Comparison of ENCODE assay signal across 8 mouse cellular contexts in the genomic region with DNA sequence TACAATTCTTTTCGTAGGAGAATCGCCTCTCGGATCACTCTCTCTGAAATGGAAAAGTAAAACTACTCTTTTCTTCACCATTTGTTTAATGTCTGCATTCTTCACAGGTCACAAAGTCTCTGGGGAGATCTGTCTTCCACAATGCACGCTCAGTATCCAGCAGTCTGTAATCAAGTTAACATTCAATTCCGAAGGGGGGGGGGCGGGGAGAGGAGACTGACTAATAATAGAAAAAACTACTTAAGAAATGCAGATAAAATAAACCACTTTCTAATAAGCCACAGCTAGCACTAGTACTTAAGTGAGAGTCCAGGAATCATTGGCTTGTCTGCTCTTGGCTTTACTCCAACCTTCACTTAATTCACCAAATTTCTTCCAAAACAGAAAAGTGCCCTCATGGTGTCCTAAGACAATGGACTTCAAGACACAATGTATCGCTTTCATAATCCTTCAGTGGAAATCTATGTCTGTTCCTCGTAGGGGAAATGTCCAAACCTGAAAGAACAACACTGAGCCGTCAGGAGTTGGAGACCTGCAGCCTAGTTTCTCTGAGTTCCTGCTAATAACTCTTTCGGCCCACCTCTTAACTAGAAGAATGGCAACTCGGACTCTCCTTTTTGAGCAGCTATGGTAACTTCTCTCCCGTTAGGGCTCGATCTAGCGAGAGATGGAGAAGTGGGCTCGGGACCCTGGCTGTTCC. TPM values are rescaled to one million over a fixed set of nuclear protein-coding genes. Genes with fewer than 3 reads are reported as not detected.
DNase-seq lines count a peak whose midpoint lies in the region; ATAC-seq and TF ChIP-seq lines count a peak whose summit lies in the region.

No protein-coding gene starts in this region.

- H3K27me3 ChIP-seq in hindbrain, embryonic 15.5 days, result no peaks in the 10 kb centered on the region
- no peaks in the 10 kb centered on the region for H3K27me3 ChIP-seq in midbrain, embryonic 14.5 days (ENCODE audit: control insufficient read depth, insufficient read depth, low read length)

- H3K9ac ChIP-seq in hindbrain, embryonic 15.5 days, result peak overlapping the region; percentile 87
- peak overlapping the region; percentile 92 for H3K9ac ChIP-seq in midbrain, embryonic 14.5 days (replicated peaks; ENCODE audit: low read length)

- WGBS in hindbrain, embryonic 15.5 days, result 12% methylated on average over 15 of the region's 15 CpGs
- 9% methylated on average over 15 of the region's 15 CpGs for WGBS in midbrain, embryonic 14.5 days

- peaks cover 19% of the 10 kb centered on the region for H3K4me1 ChIP-seq in hindbrain, embryonic 15.5 days (replicated peaks)
- peaks cover 19% of the 10 kb centered on the region for H3K4me1 ChIP-seq in midbrain, embryonic 14.5 days (ENCODE audit: control insufficient read depth, insufficient read depth, low read length)

- peak overlapping the region; percentile 92 for H3K27ac ChIP-seq in left cerebral cortex, adult 2 months
- H3K27ac ChIP-seq in hindbrain, embryonic 15.5 days (replicated peaks), result peak overlapping the region; percentile 94
- H3K27ac ChIP-seq in midbrain, embryonic 14.5 days (replicated peaks; ENCODE audit: low read depth, low read length), result peak overlapping the region; percentile 95

- H3K4me3 ChIP-seq in left cerebral cortex, adult 2 months, result peak overlapping the region; percentile 95
- H3K4me3 ChIP-seq in hindbrain, embryonic 15.5 days, result peak overlapping the region; percentile 82
- H3K4me3 ChIP-seq in midbrain, embryonic 14.5 days (replicated peaks; ENCODE audit: low read depth, low read length), result peak overlapping the region; percentile 86

- no peaks in the 10 kb centered on the region; the same call in 1 of the 2 replicates for H3K36me3 ChIP-seq in hindbrain, embryonic 15.5 days
- peaks cover 8% of the 10 kb centered on the region for H3K36me3 ChIP-seq in midbrain, embryonic 14.5 days (ENCODE audit: control insufficient read depth, insufficient read depth, low read length)

- TF ChIP-seq CTCF in left cerebral cortex, adult 2 months (IDR thresholded peaks at IDR 0.05), result no peak

- H3K9me3 ChIP-seq in hindbrain, embryonic 15.5 days, result no peaks in the 10 kb centered on the region
- H3K9me3 ChIP-seq in midbrain, embryonic 14.5 days (ENCODE audit: control insufficient read depth, low read length), result no peaks in the 10 kb centered on the region

- intact Hi-C loops in left cerebral cortex, adult 2 months (cut with DNase I), result loop anchor here (2.0 to 5.0 kb wide), 3 partner anchors 70 to 230 kb away; partner anchors contain the start of genes Bmt2 and Gpr85

- ATAC-seq in hindbrain, embryonic 15.5 days (ENCODE audit: low FRiP score, low read depth), result no peak
- ATAC-seq in midbrain, embryonic 14.5 days (ENCODE audit: low FRiP score, low TSS enrichment), result no peak

- no peak for DNase-seq in left cerebral cortex, adult 2 months (ENCODE audit: extremely low spot score in 1 of 2, low spot score in 2 of 2)
- no peak for DNase-seq in left cerebral cortex, adult 8-10 months (ENCODE audit: low spot score in 2 of 2)
- DNase-seq in c-Kit-negative CD71-positive TER-119-positive erythroid progenitor cells, embryonic 14.5 days (ENCODE audit: low read depth, low spot score), result peak; percentile 19
- DNase-seq in midbrain, embryonic 14.5 days, result peak; percentile 15
- no peak for DNase-seq in spleen, postnatal 4 days (ENCODE audit: low spot score in 2 of 2)
- no peak for DNase-seq in kidney, postnatal 14 days
- DNase-seq in frontal cortex, postnatal 14 days (ENCODE audit: low spot score in 2 of 2), result no peak

- H3K4me2 ChIP-seq in hindbrain, embryonic 15.5 days, result peak overlapping the region; percentile 67
- peak overlapping the region; percentile 69 for H3K4me2 ChIP-seq in midbrain, embryonic 14.5 days (ENCODE audit: low read length)

RNA-seq across cellular contexts. Expression of gene Tmem168, which starts 0.8 kb away (rescaled TPM):
- 10 to 100 TPM; 14.3 to 14.9 TPM for total RNA-seq in left cerebral cortex, adult 2 months (2021)
- 10 to 100 TPM; 12.0 to 16.5 (median 13.3) TPM for total RNA-seq in left cerebral cortex, adult 8-10 months (2022)
- 20.0 and 20.3 TPM in 2 replicates for polyA plus RNA-seq in hindbrain, embryonic 15.5 days (2015; fragmentation: Nextera tagmentation; extraction: Ambion mirVana)
- polyA plus RNA-seq in midbrain, embryonic 14.5 days (2014; fragmentation: Nextera tagmentation; extraction: Ambion mirVana), result 18.0 and 24.7 TPM in 2 replicates

Comparison
In these comparisons a context has a peak if more than half of its experiments do, and no peak if none do; other contexts are left out.
1. DNase-seq: peak in c-Kit-negative CD71-positive TER-119-positive erythroid progenitor cells, embryonic 14.5 days (single experiment) and midbrain, embryonic 14.5 days (single experiment); none in left cerebral cortex, adult 2 months (0 of 2), left cerebral cortex, adult 8-10 months (0 of 2), spleen, postnatal 4 days (0 of 2), kidney, postnatal 14 days (single experiment) and frontal cortex, postnatal 14 days (0 of 2).
2. Peak in every context shown above with its lines, with median percentiles within 50 percentile points of each other: H3K27ac ChIP-seq and H3K4me3 ChIP-seq.